Mouse (Mus musculus) neural tube, embryonic 10.5 days (tissue): ENCODE measurements around the gene Paxbp1.
"Not testable (repeated sequence)": the region's sequence is repeated elsewhere in the genome, so short reads cannot be mapped to it uniquely, and the experiment has no call there.

Experiments
- DNase-seq: peaks from one replicate; pipeline ENCODE4 v3.0.0-alpha.2; 2017; ENCODE audit warnings: low spot score; ENCODE audit errors: extremely low spot score

Paxbp1 gene

GRCm38 (mm10) chr16:91044270-91045182 lies at the start of gene Paxbp1:
Gene Paxbp1 (minus strand): TSS chr16:91044543.
- DNase-seq = peak; percentile 99

- no peak for DNase-seq
Observed at GRCm38 (mm10) chr16:91086642-91087306, 42.4 kb upstream of the Paxbp1 start.

GRCm38 (mm10) chr16:91085239-91085825 lies 41.0 kb upstream of the Paxbp1 start:
- DNase-seq = no peak

- DNase-seq = no peak
Observed at GRCm38 (mm10) chr16:91084307-91085238, 40.2 kb upstream of the Paxbp1 start.

GRCm38 (mm10) chr16:91083002-91083646 lies 38.8 kb upstream of the Paxbp1 start:
- DNase-seq = no peak

GRCm38 (mm10) chr16:91081508-91081907 lies 37.2 kb upstream of the Paxbp1 start:
- DNase-seq = peak; percentile 66

GRCm38 (mm10) chr16:91076180-91076579 lies 31.8 kb upstream of the Paxbp1 start:
- no peak for DNase-seq

- not testable (repeated sequence) for DNase-seq
Observed at GRCm38 (mm10) chr16:91075423-91075822, 31.1 kb upstream of the Paxbp1 start.

- DNase-seq = peak; percentile 86
Observed at GRCm38 (mm10) chr16:91073163-91073892, 29.0 kb upstream of the Paxbp1 start.

GRCm38 (mm10) chr16:91072256-91072655 lies 27.9 kb upstream of the Paxbp1 start:
- no peak for DNase-seq

- peak; percentile 30 for DNase-seq
Observed at GRCm38 (mm10) chr16:91068969-91069368, 24.6 kb upstream of the Paxbp1 start.

GRCm38 (mm10) chr16:91067122-91067521 lies 22.8 kb upstream of the Paxbp1 start:
- no peak for DNase-seq

GRCm38 (mm10) chr16:91064583-91065365 lies 20.4 kb upstream of the Paxbp1 start:
- no peak for DNase-seq

GRCm38 (mm10) chr16:91063786-91064185 lies 19.4 kb upstream of the Paxbp1 start:
- DNase-seq = no peak

- DNase-seq = no peak
Observed at GRCm38 (mm10) chr16:91061531-91062318, 17.4 kb upstream of the Paxbp1 start.

- DNase-seq = no peak
Observed at GRCm38 (mm10) chr16:91057741-91058140, 13.4 kb upstream of the Paxbp1 start.

- DNase-seq = no peak
Observed at GRCm38 (mm10) chr16:91057261-91057660, 12.9 kb upstream of the Paxbp1 start.
